25 mouse cellular contexts compared by ENCODE assay signal in genomic region chr13:5166716-5167115, GRCm38 (mm10).
DNase-seq lines count a peak whose midpoint lies in the region; ATAC-seq and TF ChIP-seq lines count a peak whose summit lies in the region.
"Had no signal": no experiment of that assay in that cellular context is flagged by ENCODE, and none has a peak within 500 bp of the region (broad histone marks: within the 10 kb centered on the region; RNA-seq: fewer than 3 reads in every experiment).

No protein-coding gene starts in this region.

- H3K27ac ChIP-seq in lung, embryonic 14.5 days (ENCODE audit: low read depth) = no peak overlapping the region
- no peak overlapping the region for H3K27ac ChIP-seq in kidney, postnatal 0 days
- H3K27ac ChIP-seq: embryonic facial prominence, embryonic 13.5 days; forebrain, embryonic 12.5 days; heart, embryonic 13.5 days; hindbrain, postnatal 0 days; layer of hippocampus, adult 2 months; macrophage; midbrain, embryonic 15.5 days; neural tube, embryonic 12.5 days had no signal

- H3K4me2 ChIP-seq in lung, embryonic 14.5 days = no peak overlapping the region
- H3K4me2 ChIP-seq in kidney, postnatal 0 days (ENCODE audit: low read length) = no peak overlapping the region
- H3K4me2 ChIP-seq: embryonic facial prominence, embryonic 13.5 days; forebrain, embryonic 12.5 days; heart, embryonic 13.5 days; liver, embryonic 11.5 days; midbrain, embryonic 15.5 days; neural tube, embryonic 12.5 days had no signal

- ATAC-seq in lung, embryonic 14.5 days (ENCODE audit: insufficient read depth) = no peak
- no peak for ATAC-seq in kidney, postnatal 0 days (replicated peaks; ENCODE audit: low FRiP score, low read depth)
- ATAC-seq: hindbrain, postnatal 0 days; intestine, embryonic 16.5 days; liver, postnatal 0 days; midbrain, embryonic 15.5 days had no signal

- H3K27me3 ChIP-seq in lung, embryonic 14.5 days (ENCODE audit: insufficient read depth, low read length) = no peaks in the 10 kb centered on the region
- H3K27me3 ChIP-seq in kidney, postnatal 0 days (ENCODE audit: insufficient read depth, low read length) = no peaks in the 10 kb centered on the region
- H3K27me3 ChIP-seq: embryonic facial prominence, embryonic 13.5 days; forebrain, embryonic 12.5 days; heart, embryonic 13.5 days; midbrain, embryonic 15.5 days; neural tube, embryonic 12.5 days had no signal

- no peak overlapping the region for H3K9ac ChIP-seq in lung, embryonic 14.5 days
- H3K9ac ChIP-seq in kidney, postnatal 0 days (ENCODE audit: low read depth, low read length) = no peak overlapping the region
- H3K9ac ChIP-seq: embryonic facial prominence, embryonic 13.5 days; forebrain, embryonic 12.5 days; heart, embryonic 13.5 days; liver, postnatal 0 days; midbrain, embryonic 15.5 days; neural tube, embryonic 12.5 days had no signal

- no peaks in the 10 kb centered on the region for H3K36me3 ChIP-seq in lung, embryonic 14.5 days (ENCODE audit: insufficient read depth)
- H3K36me3 ChIP-seq in kidney, postnatal 0 days (ENCODE audit: insufficient read depth, low read length) = no peaks in the 10 kb centered on the region
- H3K36me3 ChIP-seq: embryonic facial prominence, embryonic 13.5 days; forebrain, embryonic 12.5 days; heart, embryonic 13.5 days; midbrain, embryonic 15.5 days; neural tube, embryonic 12.5 days had no signal

- WGBS in lung, embryonic 14.5 days = 53% methylated on average over 2 of the region's 2 CpGs
- WGBS in kidney, postnatal 0 days = 54% methylated on average over 2 of the region's 2 CpGs

- H3K9me3 ChIP-seq in lung, embryonic 14.5 days (ENCODE audit: low read depth, low read length) = no peaks in the 10 kb centered on the region
- no peaks in the 10 kb centered on the region for H3K9me3 ChIP-seq in kidney, postnatal 0 days (replicated peaks; ENCODE audit: low read length)
- H3K9me3 ChIP-seq: embryonic facial prominence, embryonic 13.5 days; forebrain, embryonic 12.5 days; heart, embryonic 13.5 days; midbrain, embryonic 15.5 days; neural tube, embryonic 12.5 days had no signal

- peak; percentile 21 for DNase-seq in lung, embryonic 14.5 days
- no peak for DNase-seq in lung, adult 18-20 months
- peak; percentile 14 for DNase-seq in adrenal gland, postnatal 10 days
- DNase-seq in kidney, postnatal 0 days (ENCODE audit: low spot score) = peak; percentile 80
- no peak for DNase-seq in embryo, embryonic 9.5 days (ENCODE audit: extremely low spot score)
- DNase-seq in right cerebral cortex, postnatal 14 days = no peak
- DNase-seq in thymus, postnatal 25 days = no peak
- DNase-seq: cerebellum, adult 11 months; cerebellum, postnatal 14 days; gastrocnemius, postnatal 25 days; heart, postnatal 14 days; liver, postnatal 0 days; retina, postnatal 1 day; thymus, postnatal 36 days had no signal

- no peaks in the 10 kb centered on the region for H3K4me1 ChIP-seq in lung, embryonic 14.5 days (ENCODE audit: insufficient read depth)
- H3K4me1 ChIP-seq in kidney, postnatal 0 days (replicated peaks; ENCODE audit: insufficient read depth, low read length) = no peaks in the 10 kb centered on the region
- H3K4me1 ChIP-seq: embryonic facial prominence, embryonic 13.5 days; forebrain, embryonic 12.5 days; heart, embryonic 13.5 days; midbrain, embryonic 15.5 days; neural tube, embryonic 12.5 days had no signal

- TF ChIP-seq CTCF in lung, embryonic 14.5 days (IDR thresholded peaks at IDR 0.05; ENCODE audit: low read depth) = no peak
- TF ChIP-seq CTCF in kidney, postnatal 0 days (IDR thresholded peaks at IDR 0.05; ENCODE audit: low read depth) = no peak

- H3K4me3 ChIP-seq in lung, embryonic 14.5 days (ENCODE audit: low read depth, low read length) = no peak overlapping the region
- no peak overlapping the region for H3K4me3 ChIP-seq in kidney, postnatal 0 days (replicated peaks; ENCODE audit: low read depth, low read length)
- H3K4me3 ChIP-seq: embryonic facial prominence, embryonic 13.5 days; erythroblast, embryonic 14.5 days; forebrain, embryonic 12.5 days; heart, embryonic 13.5 days; layer of hippocampus, adult 2 months; midbrain, embryonic 15.5 days; neural tube, embryonic 12.5 days had no signal

Comparison
In these comparisons a context has a peak if more than half of its experiments do, and no peak if none do; other contexts are left out.
1. DNase-seq: peak in lung, embryonic 14.5 days (single experiment), adrenal gland, postnatal 10 days (single experiment) and kidney, postnatal 0 days (single experiment); none in lung, adult 18-20 months (0 of 2), embryo, embryonic 9.5 days (single experiment), right cerebral cortex, postnatal 14 days (single experiment) and thymus, postnatal 25 days (single experiment).